Mouse (Mus musculus) neural tube, embryonic 12.5 days (tissue): ENCODE results near the gene Cers1. TPM values are rescaled to one million over a fixed set of nuclear protein-coding genes. Genes with fewer than 3 reads are reported as not detected.

ENCODE experiments used
- ATAC-seq: fragments of 200-750 bp; cut with Nextera tagmentation; 2 replicates; pipeline ENCODE4 v1.8.0; 2017; ENCODE audit warnings: low read depth, mild to moderate bottlenecking, moderate TSS enrichment, moderate library complexity; ENCODE audit not compliant: low FRiP score
- H3K27ac ChIP-seq: fragments of 300-500 bp; sonication (generic); 2 replicates; pipeline ENCODE4 v1.5.1; 2016
- H3K27me3 ChIP-seq: fragments of 300-500 bp; sonication (generic); replicated peaks from 2 replicates; pipeline ENCODE4 v1.6.1; 2016; ENCODE audit warnings: mild to moderate bottlenecking
- H3K36me3 ChIP-seq: fragments of 300-500 bp; sonication (generic); 2 replicates; pipeline ENCODE4 v1.6.1; 2016; ENCODE audit warnings: mild to moderate bottlenecking
- H3K4me1 ChIP-seq: fragments of 300-500 bp; sonication (generic); 2 replicates; pipeline ENCODE4 v1.6.1; 2016
- H3K4me2 ChIP-seq: fragments of 300-500 bp; sonication (generic); replicated peaks from 2 replicates; pipeline ENCODE4 v1.6.1; 2016; ENCODE audit warnings: mild to moderate bottlenecking
- H3K4me3 ChIP-seq: fragments of 300-500 bp; sonication (generic); 2 replicates; pipeline ENCODE4 v1.5.1; 2016
- H3K9ac ChIP-seq: fragments of 300-500 bp; sonication (generic); 2 replicates; pipeline ENCODE4 v1.6.1; 2016; ENCODE audit warnings: mild to moderate bottlenecking
- H3K9me3 ChIP-seq: fragments of 300-500 bp; sonication (generic); 2 replicates; pipeline ENCODE4 v1.6.1; 2016; ENCODE audit warnings: mild to moderate bottlenecking
- WGBS: fragments of 180-500 bp; shearing (Covaris S2); methylation state at CpG from one replicate; pipeline ENCODE4 v1.1.7; 2016; 5-methylcytosine and 5-hydroxymethylcytosine counted together
- polyA plus RNA-seq: library from polyadenylated mRNA; unstranded; fragments of >200 nt; fragmentation: Nextera tagmentation; extraction: Ambion mirVana; gene quantifications from 2 replicates; pipeline ENCODE4 v1.2.1, GENCODE M21; 2016

Cers1 gene
- polyA plus RNA-seq, result 13.7 and 16.4 TPM in 2 replicates

DNA sequence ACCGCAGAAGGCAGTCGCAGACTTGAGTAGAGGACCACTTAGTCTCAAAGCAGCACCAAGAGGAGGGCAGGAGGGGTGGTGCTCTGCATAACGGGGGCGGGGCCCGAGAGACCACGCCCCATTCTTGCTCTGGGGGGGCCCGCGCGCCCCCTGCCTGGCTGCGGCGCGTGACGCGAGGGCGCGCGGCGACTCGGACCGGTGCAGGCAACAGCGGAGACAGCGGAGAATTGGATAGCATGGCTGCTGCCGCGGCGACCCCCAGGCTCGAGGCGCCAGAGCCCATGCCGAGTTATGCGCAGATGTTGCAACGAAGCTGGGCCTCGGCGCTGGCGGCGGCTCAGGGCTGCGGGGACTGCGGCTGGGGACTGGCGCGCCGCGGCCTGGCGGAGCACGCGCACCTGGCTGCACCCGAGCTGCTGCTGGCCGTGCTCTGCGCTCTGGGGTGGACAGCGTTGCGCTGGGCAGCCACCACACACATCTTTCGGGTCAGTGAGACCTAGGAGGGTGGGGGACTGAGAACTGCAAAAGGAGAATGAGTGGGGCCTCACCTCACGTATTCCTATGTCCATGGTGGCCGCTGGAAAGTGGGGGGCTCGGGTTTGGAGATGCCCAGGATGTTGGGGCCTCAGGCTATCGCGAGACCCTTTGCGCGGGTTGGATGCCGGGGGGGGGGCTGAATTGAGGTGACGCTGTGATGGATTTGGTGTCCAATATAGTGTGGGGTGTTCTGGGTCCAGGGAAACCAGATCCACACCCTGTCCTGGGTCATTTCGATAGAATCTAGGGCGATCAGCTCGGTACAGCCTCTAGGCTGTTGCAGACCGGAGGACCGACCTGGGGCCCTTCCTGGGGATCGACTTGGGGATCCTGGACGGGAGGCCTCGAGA lies at the start of gene Cers1:
Gene Cers1, plus strand, starts transcription at position 152 of the 887 bp plus-strand sequence.
- H3K4me3 ChIP-seq, result peak within 1 kb of the TSS; percentile 45
- 2% methylated on average over 66 of the region's 66 CpGs for WGBS
- H3K27ac ChIP-seq, result peak within 1 kb of the TSS; percentile 74
- peak; percentile 44 for ATAC-seq
- H3K4me1 ChIP-seq, result peaks cover 33% of the 10 kb centered on the region
- H3K9me3 ChIP-seq, result no peaks in the 10 kb centered on the region
- H3K4me2 ChIP-seq, result peak within 1 kb of the TSS; percentile 68
- H3K27me3 ChIP-seq, result no peaks in the 10 kb centered on the region
- H3K36me3 ChIP-seq, result peaks cover 36% of the 10 kb centered on the region
- peak within 1 kb of the TSS; percentile 72 for H3K9ac ChIP-seq

DNA sequence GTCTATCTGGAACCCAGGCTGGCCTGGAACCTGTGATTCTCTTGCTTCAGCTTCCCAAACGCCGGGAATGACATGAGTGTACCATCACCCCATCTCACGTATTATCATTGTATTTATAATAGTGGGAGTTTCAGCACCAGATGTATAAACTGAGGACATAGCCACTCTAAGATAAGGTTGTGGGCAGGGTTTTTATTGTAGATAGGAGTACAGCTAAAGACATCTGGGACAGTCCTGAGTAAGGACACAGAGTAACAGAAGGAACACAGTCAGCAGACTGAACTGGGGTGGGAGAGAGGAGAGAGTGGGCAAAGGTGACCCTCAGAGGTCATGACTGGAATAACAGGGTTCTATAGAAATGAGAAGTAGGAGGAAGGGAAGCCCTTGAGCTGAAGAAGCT lies 47.9 kb upstream of the Cers1 start:
- Histone ChIP-seq H3K4me3 (no peak overlapping the region), H3K36me3 (peaks cover 33% of the 10 kb centered on the region), H3K4me2 (no peak overlapping the region), H3K27me3 (no peaks in the 10 kb centered on the region), H3K9me3 (no peaks in the 10 kb centered on the region), H3K27ac (no peak overlapping the region), H3K4me1 (no peaks in the 10 kb centered on the region), H3K9ac (no peak overlapping the region)
- WGBS, result 96% methylated on average over 3 of the region's 3 CpGs
- ATAC-seq, result no peak

DNA sequence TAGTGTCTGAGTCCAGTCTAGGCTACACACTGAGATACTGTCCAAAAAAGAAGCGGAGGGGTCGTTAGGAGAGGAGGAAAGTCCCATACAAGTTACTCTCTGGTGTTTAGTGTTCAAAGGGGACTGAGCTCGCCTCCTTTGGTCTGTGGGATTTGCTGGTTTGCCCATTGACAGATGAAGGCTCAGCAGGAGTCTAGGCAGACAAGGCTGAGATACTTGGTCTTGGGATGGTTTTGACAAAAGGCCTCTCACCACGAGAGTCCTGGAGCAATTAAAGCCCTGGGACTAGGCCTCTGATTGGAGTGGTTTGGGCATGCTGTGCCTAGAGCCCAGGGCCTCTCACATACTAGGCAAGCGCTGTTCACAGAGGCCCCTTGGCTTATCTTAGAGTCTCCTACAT lies 47.3 kb upstream of the Cers1 start:
- H3K4me1 ChIP-seq, result no peaks in the 10 kb centered on the region
- WGBS, result 44% methylated on average over 5 of the region's 5 CpGs
- H3K27me3 ChIP-seq, result no peaks in the 10 kb centered on the region
- H3K36me3 ChIP-seq, result peaks cover 26% of the 10 kb centered on the region
- H3K27ac ChIP-seq, result no peak overlapping the region
- H3K9ac ChIP-seq, result no peak overlapping the region
- H3K4me2 ChIP-seq, result no peak overlapping the region
- H3K9me3 ChIP-seq, result no peaks in the 10 kb centered on the region
- no peak for ATAC-seq
- no peak overlapping the region for H3K4me3 ChIP-seq

DNA sequence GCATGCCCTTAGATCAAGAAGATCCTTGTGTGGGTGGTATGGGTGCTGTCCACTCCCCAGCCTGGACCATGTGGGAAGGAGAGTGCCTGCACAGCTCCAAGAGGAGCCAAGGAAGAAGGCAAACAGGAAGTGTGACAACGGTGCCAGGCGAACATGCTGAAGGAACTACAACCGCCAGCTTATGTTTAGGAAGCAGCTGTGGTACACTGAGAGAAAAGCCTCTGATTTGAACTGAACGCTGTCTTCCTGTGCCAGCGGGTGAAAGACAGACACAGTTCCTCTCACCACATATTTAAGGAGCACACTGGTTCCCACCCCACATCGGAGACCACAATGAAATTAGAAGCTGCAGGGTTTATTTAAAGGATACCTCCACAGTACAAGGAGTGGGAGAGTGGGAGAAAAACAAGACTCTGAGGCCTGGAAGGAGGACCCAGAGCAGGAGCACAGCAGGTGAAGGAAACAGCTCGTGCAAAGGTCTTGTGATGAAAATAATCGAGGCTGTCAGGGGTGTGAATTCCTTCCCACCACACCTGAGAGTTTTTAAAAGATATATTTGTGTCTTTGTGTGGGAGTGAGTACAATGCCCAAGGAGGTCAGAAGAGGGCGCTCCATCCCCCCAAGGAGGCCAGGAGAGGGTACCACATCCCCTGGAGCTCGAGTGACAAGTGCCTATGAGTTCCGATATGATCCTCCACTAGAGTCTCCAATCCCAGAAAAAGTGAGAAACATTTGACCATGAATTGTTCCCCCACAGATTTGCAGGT lies 46.6 kb upstream of the Cers1 start:
- H3K9ac ChIP-seq, result no peak overlapping the region
- no peaks in the 10 kb centered on the region for H3K9me3 ChIP-seq
- no peak overlapping the region for H3K4me2 ChIP-seq
- no peaks in the 10 kb centered on the region for H3K4me1 ChIP-seq
- H3K27ac ChIP-seq, result no peak overlapping the region
- H3K27me3 ChIP-seq, result no peaks in the 10 kb centered on the region
- H3K4me3 ChIP-seq, result no peak overlapping the region
- WGBS, result 62% methylated on average over 11 of the region's 11 CpGs
- no peak for ATAC-seq
- peaks cover 20% of the 10 kb centered on the region for H3K36me3 ChIP-seq

DNA sequence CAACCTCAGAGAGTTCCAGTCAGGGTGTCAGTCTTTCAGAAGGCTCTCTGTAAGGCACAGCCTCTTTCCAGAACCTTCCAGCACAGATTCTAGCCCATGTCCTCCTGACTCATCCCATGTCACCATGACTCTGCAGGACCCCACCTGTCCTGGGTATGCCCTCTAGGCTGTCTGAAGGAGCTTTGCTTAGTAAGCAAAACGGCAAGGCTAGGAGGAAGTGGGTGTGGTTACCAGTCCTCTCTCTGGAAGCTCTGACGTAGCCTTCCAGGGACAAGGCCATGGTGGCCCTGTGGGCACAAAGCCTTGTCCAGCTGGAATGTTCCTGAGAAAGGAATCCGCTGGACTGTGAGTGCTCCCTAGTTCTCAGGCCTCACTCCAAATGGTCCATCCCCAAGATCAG lies 42.6 kb upstream of the Cers1 start:
- H3K27me3 ChIP-seq, result no peaks in the 10 kb centered on the region
- H3K4me1 ChIP-seq, result no peaks in the 10 kb centered on the region
- H3K9ac ChIP-seq, result no peak overlapping the region
- H3K4me3 ChIP-seq, result no peak overlapping the region
- no peak for ATAC-seq
- no peaks in the 10 kb centered on the region for H3K9me3 ChIP-seq
- 60% methylated on average over 3 of the region's 3 CpGs for WGBS
- H3K27ac ChIP-seq, result no peak overlapping the region
- H3K4me2 ChIP-seq, result no peak overlapping the region
- H3K36me3 ChIP-seq, result no peaks in the 10 kb centered on the region

DNA sequence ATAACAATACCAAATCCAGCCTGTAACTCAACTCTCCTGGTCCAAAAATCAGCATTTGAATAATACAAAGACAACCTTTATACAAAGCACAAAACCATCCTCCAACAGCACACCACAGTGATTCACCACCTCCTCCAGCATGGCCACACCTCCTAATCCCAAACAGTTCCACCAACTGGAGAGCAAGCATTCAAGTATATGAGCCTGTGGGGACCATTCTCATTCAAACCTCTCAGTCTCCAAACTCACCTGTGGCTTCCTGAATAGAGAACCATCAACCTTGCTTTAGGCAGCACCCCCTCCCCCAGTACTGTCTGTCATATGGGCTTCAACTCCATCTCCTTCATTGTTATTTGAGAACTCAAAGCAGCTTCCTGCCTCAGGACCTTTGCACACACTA lies 41.2 kb upstream of the Cers1 start:
- Histone ChIP-seq H3K9ac (no peak overlapping the region), H3K27me3 (no peaks in the 10 kb centered on the region), H3K27ac (no peak overlapping the region), H3K36me3 (no peaks in the 10 kb centered on the region), H3K4me2 (no peak overlapping the region), H3K9me3 (no peaks in the 10 kb centered on the region), H3K4me3 (no peak overlapping the region), H3K4me1 (0 out of 2 replicates have a peak, but pooled peaks cover 6% of the 10 kb centered on the region)
- ATAC-seq, result no peak

DNA sequence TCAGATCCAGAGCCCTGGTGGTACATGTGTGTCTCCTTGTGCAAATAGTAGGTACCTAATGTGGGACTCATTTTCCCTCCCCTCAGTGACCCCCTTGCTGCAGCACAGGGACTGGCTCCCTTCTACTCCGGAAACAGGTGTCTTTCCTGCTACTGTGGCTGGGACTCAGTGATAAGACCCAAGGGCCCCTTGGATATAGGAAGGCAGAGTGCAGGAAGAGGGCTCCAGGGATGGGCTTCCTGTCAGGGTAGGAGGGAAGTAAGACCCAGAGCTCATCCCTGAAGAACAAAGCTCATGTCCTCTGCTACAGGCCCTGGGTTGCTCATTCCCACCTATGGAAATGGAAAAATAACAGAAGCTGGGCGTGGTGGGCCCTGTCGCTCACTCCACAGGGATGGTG lies 39.1 kb upstream of the Cers1 start:
- no peak for ATAC-seq
- no peak overlapping the region for H3K4me2 ChIP-seq
- no peak overlapping the region for H3K27ac ChIP-seq
- H3K4me1 ChIP-seq, result peaks cover 10% of the 10 kb centered on the region
- no peak overlapping the region for H3K9ac ChIP-seq
- 88% methylated on average over 3 of the region's 3 CpGs for WGBS
- H3K9me3 ChIP-seq, result no peaks in the 10 kb centered on the region
- H3K4me3 ChIP-seq, result no peak overlapping the region
- no peaks in the 10 kb centered on the region for H3K27me3 ChIP-seq
- H3K36me3 ChIP-seq, result no peaks in the 10 kb centered on the region

DNA sequence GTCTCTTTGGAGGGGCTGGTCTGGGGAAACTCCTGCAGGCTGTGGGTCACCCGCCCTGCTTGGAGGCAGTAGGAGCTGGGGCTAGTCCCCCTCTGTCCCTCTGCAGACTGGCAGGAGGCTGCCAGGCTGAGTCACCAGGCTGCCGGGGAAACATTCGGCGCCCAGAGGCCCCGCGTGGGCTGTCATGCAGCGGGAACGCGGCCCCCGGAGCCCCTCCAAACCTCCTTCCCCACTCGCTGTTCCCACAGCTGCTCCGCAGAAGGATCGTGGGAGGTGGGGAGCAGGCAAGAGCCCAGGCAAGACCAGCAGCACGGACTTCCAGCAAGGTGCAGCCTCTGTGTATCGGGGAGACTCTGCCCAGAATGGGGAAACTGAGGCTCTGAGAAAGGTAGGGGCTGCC lies 37.4 kb upstream of the Cers1 start:
- Histone ChIP-seq H3K27me3 (no peaks in the 10 kb centered on the region), H3K4me1 (peaks cover 17% of the 10 kb centered on the region), H3K4me2 (no peak overlapping the region), H3K36me3 (no peaks in the 10 kb centered on the region), H3K27ac (no peak overlapping the region), H3K9me3 (no peaks in the 10 kb centered on the region), H3K9ac (no peak overlapping the region), H3K4me3 (no peak overlapping the region)
- no peak for ATAC-seq
- 68% methylated on average over 15 of the region's 15 CpGs for WGBS

DNA sequence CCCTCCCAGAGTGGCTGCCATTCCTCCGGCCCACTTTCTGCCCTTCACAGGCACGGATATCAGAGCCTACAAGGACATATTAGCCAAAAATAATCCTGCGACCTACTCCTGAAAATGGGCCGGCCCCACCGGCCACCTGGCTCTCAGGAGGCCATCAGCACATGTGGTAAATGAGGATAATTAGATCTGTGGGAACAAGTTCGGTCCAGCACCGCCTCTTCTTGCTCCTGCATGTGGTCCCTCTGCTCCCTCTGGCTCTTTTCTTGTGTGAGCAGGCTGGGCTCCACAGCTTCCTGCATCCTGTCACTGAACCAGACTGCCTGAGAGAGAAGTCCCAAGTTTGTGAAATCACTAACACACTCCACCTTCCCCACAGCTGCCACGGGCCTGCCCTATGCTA lies 36.3 kb upstream of the Cers1 start:
- Histone ChIP-seq H3K9me3 (no peaks in the 10 kb centered on the region), H3K4me3 (no peak overlapping the region), H3K4me1 (peaks cover 25% of the 10 kb centered on the region), H3K4me2 (no peak overlapping the region), H3K36me3 (no peaks in the 10 kb centered on the region), H3K9ac (no peak overlapping the region), H3K27me3 (no peaks in the 10 kb centered on the region), H3K27ac (0 out of 2 replicates have a peak overlapping the region, but pooled peaks have one; percentile 10)
- no peak for ATAC-seq
- 70% methylated on average over 8 of the region's 8 CpGs for WGBS

DNA sequence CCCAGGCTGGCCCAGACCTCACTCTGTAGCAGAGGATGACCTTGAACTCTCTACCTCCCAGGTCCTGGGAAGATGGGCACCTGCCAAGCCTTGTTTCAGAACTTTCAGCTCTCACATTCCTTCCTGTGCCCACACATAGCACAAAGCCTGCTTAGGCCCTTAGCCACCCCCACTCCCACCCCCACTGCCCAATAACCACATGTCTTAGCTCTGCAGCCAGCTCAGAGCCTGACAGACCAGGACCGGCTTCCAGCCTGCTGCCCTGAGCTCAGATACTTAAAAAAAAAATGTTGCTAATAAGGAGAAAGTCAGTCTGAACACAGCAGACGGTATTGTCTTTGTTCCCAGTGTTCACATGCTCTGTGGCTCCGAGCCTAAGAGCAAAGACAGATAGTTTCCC lies 34.6 kb upstream of the Cers1 start:
- peaks cover 29% of the 10 kb centered on the region for H3K4me1 ChIP-seq
- no peak overlapping the region for H3K27ac ChIP-seq
- no peaks in the 10 kb centered on the region for H3K9me3 ChIP-seq
- no peak for ATAC-seq
- H3K4me2 ChIP-seq, result no peak overlapping the region
- H3K27me3 ChIP-seq, result no peaks in the 10 kb centered on the region
- peaks cover 14% of the 10 kb centered on the region for H3K36me3 ChIP-seq
- WGBS, result 60% methylated on average over 3 of the region's 3 CpGs
- H3K4me3 ChIP-seq, result no peak overlapping the region
- H3K9ac ChIP-seq, result no peak overlapping the region

DNA sequence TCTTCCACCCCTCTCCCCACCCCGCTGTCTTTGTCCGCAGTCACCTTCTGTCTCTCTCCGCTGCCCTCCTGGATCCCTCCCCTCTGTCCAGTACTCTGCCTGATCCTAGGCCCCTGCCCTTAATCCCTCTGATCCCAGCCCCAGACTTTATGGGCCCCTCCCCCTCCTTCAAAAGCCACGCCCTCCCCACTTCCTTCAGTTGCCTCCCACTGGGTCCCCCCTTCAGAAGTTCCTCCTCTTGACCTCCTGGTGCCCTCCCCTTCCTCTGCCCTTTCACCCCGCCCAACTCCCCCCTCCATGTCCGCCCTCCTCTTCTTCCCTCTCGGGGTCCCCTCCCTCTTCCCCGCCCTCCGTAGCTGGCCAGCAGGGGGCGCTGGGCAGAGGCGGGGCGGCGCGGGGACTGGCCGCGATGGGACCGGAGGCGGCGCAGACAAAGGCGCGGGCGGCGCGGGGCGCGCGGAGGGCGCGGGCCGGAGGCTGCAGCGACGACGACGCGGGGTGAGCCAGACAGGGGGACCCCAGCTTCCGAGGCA lies 32.9 kb upstream of the Cers1 start, which contains the start of gene Homer3:
Gene Homer3, plus strand, starts transcription at position 225 of the 533 bp plus-strand sequence.
- Histone ChIP-seq H3K36me3 (peaks cover 31% of the 10 kb centered on the region), H3K9me3 (0 out of 2 replicates have a peak, but pooled peaks cover 5% of the 10 kb centered on the region), H3K4me2 (peak within 1 kb of the TSS; percentile 74), H3K27me3 (no peaks in the 10 kb centered on the region), H3K4me3 (peak within 1 kb of the TSS; percentile 83), H3K9ac (peak within 1 kb of the TSS; percentile 88), H3K4me1 (peaks cover 29% of the 10 kb centered on the region), H3K27ac (no peak within 1 kb of the TSS)
- peak; percentile 87 for ATAC-seq
- 1% methylated on average over 33 of the region's 36 CpGs for WGBS
